Mouse (Mus musculus) heart, postnatal 0 days (tissue): ENCODE results near the gene Vcl. TPM values are rescaled to one million over a fixed set of nuclear protein-coding genes. Genes with fewer than 3 reads are reported as not detected.

Source experiments
- ATAC-seq: fragments of 200-750 bp; cut with Nextera tagmentation; 2 replicates; pipeline ENCODE4 v1.8.0; 2017; ENCODE audit warnings: low read depth, moderate number of reproducible peaks, moderate library complexity; ENCODE audit not compliant: insufficient read depth
- DNase-seq: peaks from one replicate; pipeline ENCODE4 v3.0.0-alpha.2; 2016; ENCODE audit warnings: low spot score
- H3K27ac ChIP-seq: fragments of 300-500 bp; sonication (generic); 2 replicates; pipeline ENCODE4 v1.5.1; 2014; ENCODE audit warnings: low read depth, mild to moderate bottlenecking
- H3K27me3 ChIP-seq: fragments of 300-500 bp; sonication (generic); 2 replicates; pipeline ENCODE4 v1.6.1; 2014; ENCODE audit warnings: low read length, mixed read lengths; ENCODE audit not compliant: control insufficient read depth, insufficient read depth
- H3K36me3 ChIP-seq: fragments of 300-500 bp; sonication (generic); replicated peaks from 2 replicates; pipeline ENCODE4 v1.6.1; 2014; ENCODE audit warnings: low read length, mixed read lengths; ENCODE audit not compliant: control insufficient read depth, insufficient read depth
- H3K4me1 ChIP-seq: fragments of 300-500 bp; sonication (generic); 2 replicates; pipeline ENCODE4 v1.6.1; 2014; ENCODE audit warnings: antibody characterized with exemption; ENCODE audit not compliant: control insufficient read depth, insufficient read depth
- H3K4me2 ChIP-seq: fragments of 300-500 bp; sonication (generic); 2 replicates; pipeline ENCODE4 v1.6.1; 2014; ENCODE audit warnings: low read depth, mild to moderate bottlenecking, low read length, moderate library complexity
- H3K4me3 ChIP-seq: fragments of 300-500 bp; sonication (generic); 2 replicates; pipeline ENCODE4 v1.5.1; 2014; ENCODE audit warnings: low read depth, low read length
- H3K9ac ChIP-seq: fragments of 300-500 bp; sonication (generic); replicated peaks from 2 replicates; pipeline ENCODE4 v1.6.1; 2014; ENCODE audit warnings: low read depth, low read length, mixed read lengths
- H3K9me3 ChIP-seq: fragments of 300-500 bp; sonication (generic); replicated peaks from 2 replicates; pipeline ENCODE4 v1.6.1; 2016; ENCODE audit warnings: low read length; ENCODE audit not compliant: control insufficient read depth
- CTCF ChIP-seq: IDR thresholded peaks from 2 replicates; pipeline ENCODE4 v1.5.1; 2016; ENCODE audit warnings: antibody characterized with exemption, control low read depth, low read depth
- EP300 ChIP-seq: IDR thresholded peaks from 2 replicates; pipeline ENCODE4 v1.6.1; 2016; ENCODE audit warnings: antibody characterized with exemption, low read depth
- WGBS: fragments of 180-500 bp; shearing (Covaris S2); extraction: QIAGEN DNeasy Blood & Tissue Kit; methylation state at CpG from one replicate; pipeline ENCODE4 v1.1.7; 2014; 5-methylcytosine and 5-hydroxymethylcytosine counted together
- polyA plus RNA-seq: library from polyadenylated mRNA; unstranded; fragments of >200 nt; fragmentation: Nextera tagmentation; extraction: Ambion mirVana; gene quantifications from 2 replicates; pipeline ENCODE4 v1.2.1, GENCODE M21; 2015
- total RNA-seq: library from RNA; depleted of rRNA; stranded (reverse); fragments of >200 nt; gene quantifications from 2 replicates; pipeline ENCODE4 v1.2.3, GENCODE M21; 2014; ENCODE audit warnings: low replicate concordance

The Vcl gene
- total and polyA plus RNA-seq, 2 experiments from 2014 or later: 50.2 to 124 TPM

DNA sequence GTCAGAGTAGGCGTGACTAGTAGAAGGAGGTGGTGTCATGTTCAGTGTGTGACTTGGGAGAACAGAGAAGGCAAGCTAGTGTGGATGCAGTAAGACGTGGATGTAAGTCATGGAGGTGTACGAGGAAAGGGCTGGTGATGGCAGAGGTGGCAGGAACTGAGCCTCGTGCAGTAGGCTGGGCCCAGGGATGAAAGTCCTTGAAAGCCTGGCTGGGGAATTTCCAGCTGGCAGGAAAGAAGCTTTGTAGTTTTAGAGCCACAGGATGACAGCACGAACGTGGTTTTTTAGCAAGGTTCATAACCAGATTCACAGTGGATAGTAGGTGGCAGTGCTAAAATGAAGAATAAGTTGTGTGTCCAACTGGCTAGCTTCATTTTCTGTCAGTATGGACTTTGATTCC, 41.2 kb downstream of the Vcl start:
- DNase-seq (no peak), ATAC-seq (peak; percentile 30; the same call in 1 of the 2 replicates)
- no peak for TF ChIP-seq CTCF
- no peak for TF ChIP-seq EP300
- Histone ChIP-seq H3K9ac (no peak overlapping the region), H3K36me3 (peaks cover 6% of the 10 kb centered on the region), H3K27me3 (no peaks in the 10 kb centered on the region), H3K4me3 (no peak overlapping the region), H3K9me3 (no peaks in the 10 kb centered on the region), H3K4me1 (peaks cover 24% of the 10 kb centered on the region), H3K27ac (peak overlapping the region; percentile 27), H3K4me2 (no peak overlapping the region)
- WGBS: 22% methylated on average over 6 of the region's 6 CpGs

DNA sequence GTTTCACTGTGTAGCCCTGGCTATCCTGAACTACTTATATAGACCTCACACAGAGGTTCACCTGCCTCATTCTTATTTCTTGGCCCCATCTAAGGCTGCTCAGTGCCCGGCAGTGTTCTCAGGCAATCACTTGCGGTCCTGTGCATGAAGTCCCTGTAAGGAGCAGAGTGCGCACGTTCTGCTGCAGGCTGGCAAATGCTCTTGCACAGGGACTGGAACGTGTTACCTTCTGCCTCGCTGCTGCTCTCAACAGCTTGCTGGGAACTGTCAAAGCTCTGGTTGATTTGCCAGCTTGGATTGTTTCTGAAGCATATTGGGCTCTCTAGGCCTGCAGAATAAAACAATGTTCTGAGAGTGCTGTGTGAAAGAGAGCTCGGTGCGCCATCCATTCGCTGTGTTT, 41.7 kb downstream of the Vcl start:
- Histone ChIP-seq H3K36me3 (peaks cover 6% of the 10 kb centered on the region), H3K4me2 (0 out of 2 replicates have a peak overlapping the region, but pooled peaks have one; percentile 12), H3K9me3 (no peaks in the 10 kb centered on the region), H3K4me1 (peaks cover 27% of the 10 kb centered on the region), H3K27me3 (no peaks in the 10 kb centered on the region), H3K4me3 (no peak overlapping the region), H3K9ac (no peak overlapping the region), H3K27ac (peak overlapping the region; percentile 27)
- WGBS: 38% methylated on average over 9 of the region's 9 CpGs
- ATAC-seq (peak; percentile 66; the same call in 1 of the 2 replicates), DNase-seq (no peak)
- TF ChIP-seq EP300: no peak
- no peak for TF ChIP-seq CTCF

DNA sequence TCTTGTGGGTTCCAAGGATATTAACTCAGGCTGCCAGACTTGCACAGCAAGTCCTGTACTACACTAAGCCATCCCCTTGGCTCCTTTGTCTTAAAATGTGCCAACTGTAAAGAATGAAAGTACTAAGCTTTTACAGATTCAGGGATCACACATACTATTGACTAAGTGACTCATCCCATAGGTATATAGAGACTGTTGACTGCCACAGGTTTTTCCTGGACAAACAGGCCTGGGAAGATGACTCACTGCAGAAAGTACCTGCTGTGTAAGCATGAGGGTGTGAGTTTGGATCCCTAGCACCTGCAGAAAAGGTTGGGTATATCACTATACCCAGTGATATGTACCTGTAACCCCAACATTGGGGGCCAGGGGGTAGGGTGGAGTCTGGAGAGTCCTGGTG, 44.6 kb downstream of the Vcl start:
- no peak for DNase-seq
- Histone ChIP-seq H3K4me2 (no peak overlapping the region), H3K4me3 (no peak overlapping the region), H3K27me3 (no peaks in the 10 kb centered on the region), H3K36me3 (peaks cover 11% of the 10 kb centered on the region), H3K4me1 (peaks cover 45% of the 10 kb centered on the region), H3K9me3 (no peaks in the 10 kb centered on the region), H3K27ac (no peak overlapping the region), H3K9ac (no peak overlapping the region)
- no peak for TF ChIP-seq CTCF
- no peak for TF ChIP-seq EP300
- no peak for ATAC-seq

DNA sequence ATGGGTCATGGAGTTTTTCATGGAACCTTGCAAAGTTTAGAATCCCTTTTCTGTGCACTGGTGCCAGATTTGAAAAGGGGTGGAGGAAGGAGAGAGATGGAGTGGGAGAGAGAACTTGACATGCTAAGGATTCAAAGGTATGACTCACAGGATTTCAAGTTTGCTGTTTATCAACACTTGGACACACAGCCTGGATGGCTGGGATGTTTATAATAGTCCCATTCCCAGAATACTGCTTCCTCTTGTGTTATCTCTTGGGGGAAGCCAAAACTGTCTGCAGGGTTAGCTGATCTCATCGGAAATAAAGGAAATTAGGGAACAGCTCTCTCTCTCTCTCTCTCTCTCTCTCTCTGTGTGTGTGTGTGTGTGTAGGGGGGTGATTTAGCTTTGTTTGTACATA, 47.5 kb downstream of the Vcl start:
- no peak overlapping the region for H3K4me3 ChIP-seq
- peaks cover 26% of the 10 kb centered on the region for H3K4me1 ChIP-seq
- DNase-seq: peak; percentile 55
- no peaks in the 10 kb centered on the region for H3K9me3 ChIP-seq
- H3K9ac ChIP-seq: no peak overlapping the region
- no peak overlapping the region for H3K4me2 ChIP-seq
- H3K27me3 ChIP-seq: no peaks in the 10 kb centered on the region
- no peak for TF ChIP-seq CTCF
- TF ChIP-seq EP300: no peak
- WGBS: 21% methylated on average over 1 of the region's 1 CpGs
- peaks cover 5% of the 10 kb centered on the region for H3K36me3 ChIP-seq
- peak; percentile 33; the same call in 1 of the 2 replicates for ATAC-seq
- H3K27ac ChIP-seq: peak overlapping the region; percentile 36

DNA sequence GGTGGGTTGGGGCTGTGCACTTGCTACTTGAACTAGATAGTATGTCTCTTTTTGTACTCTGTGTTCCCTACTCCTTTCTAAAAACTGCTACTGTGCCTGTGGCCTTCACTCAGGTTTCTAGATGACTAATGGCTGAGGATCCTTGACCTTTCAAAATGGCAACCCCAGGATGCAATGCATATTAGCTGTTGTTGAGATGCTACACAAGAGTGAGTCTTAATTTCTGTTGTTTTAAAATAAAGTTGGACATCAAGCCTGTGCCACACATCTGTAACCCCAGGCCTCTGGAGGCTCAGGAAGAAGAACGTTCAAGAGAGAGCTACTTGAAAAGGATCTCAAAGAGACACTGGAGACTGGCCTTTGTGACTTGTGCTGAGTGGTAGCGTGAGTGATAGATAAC, 48.5 kb downstream of the Vcl start:
- TF ChIP-seq CTCF: no peak
- Histone ChIP-seq H3K4me3 (no peak overlapping the region), H3K27me3 (no peaks in the 10 kb centered on the region), H3K4me1 (peaks cover 26% of the 10 kb centered on the region), H3K27ac (peak overlapping the region; percentile 36), H3K9ac (no peak overlapping the region), H3K4me2 (no peak overlapping the region), H3K36me3 (peaks cover 15% of the 10 kb centered on the region), H3K9me3 (no peaks in the 10 kb centered on the region)
- 23% methylated on average over 2 of the region's 2 CpGs for WGBS
- ATAC-seq: no peak
- no peak for DNase-seq

DNA sequence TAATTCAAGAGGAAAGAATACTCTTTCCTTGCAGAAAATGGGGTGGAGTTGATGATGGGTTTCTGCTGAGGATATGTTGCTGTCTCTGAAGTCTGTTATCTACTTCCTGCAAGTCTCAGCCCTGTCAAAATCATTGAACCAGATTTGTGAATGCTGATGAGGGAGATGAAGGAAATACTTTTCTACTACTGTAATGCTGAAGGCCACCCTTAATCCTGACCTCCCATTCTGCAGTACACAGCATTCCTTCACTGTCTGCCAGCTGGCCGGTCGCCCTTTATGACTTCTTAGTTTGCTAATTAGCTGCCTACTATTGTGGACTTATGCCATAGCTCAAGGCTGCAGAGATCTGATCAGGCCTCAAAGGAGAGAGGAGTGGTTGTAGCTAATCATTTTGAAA, 54.6 kb downstream of the Vcl start:
- TF ChIP-seq CTCF (no peak), EP300 (no peak)
- Histone ChIP-seq H3K4me3 (no peak overlapping the region), H3K9ac (no peak overlapping the region), H3K4me1 (peaks cover 11% of the 10 kb centered on the region; the same call in 1 of the 2 replicates), H3K9me3 (no peaks in the 10 kb centered on the region), H3K27me3 (no peaks in the 10 kb centered on the region), H3K4me2 (no peak overlapping the region), H3K36me3 (peaks cover 56% of the 10 kb centered on the region), H3K27ac (0 out of 2 replicates have a peak overlapping the region, but pooled peaks have one; percentile 11)
- WGBS: 12% methylated on average over 2 of the region's 2 CpGs
- DNase-seq (peak; percentile 56), ATAC-seq (peak; percentile 27)
